Mouse (Mus musculus) hindbrain, postnatal 0 days (tissue): ENCODE results near the gene Pla2g1b. TPM values are rescaled to one million over a fixed set of nuclear protein-coding genes. Genes with fewer than 3 reads are reported as not detected.

Experiments used
- ATAC-seq: fragments of 200-750 bp; cut with Nextera tagmentation; 2 replicates; pipeline ENCODE4 v1.8.0; 2017; ENCODE audit warnings: mild to moderate bottlenecking, moderate TSS enrichment, moderate library complexity
- DNase-seq: peaks from one replicate; pipeline ENCODE4 v3.0.0-alpha.2; 2015; ENCODE audit warnings: low spot score
- H3K27ac ChIP-seq: fragments of 300-500 bp; sonication (generic); 2 replicates; pipeline ENCODE4 v1.5.1; 2014; ENCODE audit warnings: mild to moderate bottlenecking
- H3K27me3 ChIP-seq: fragments of 300-500 bp; sonication (generic); 2 replicates; pipeline ENCODE4 v1.6.1; 2014; ENCODE audit warnings: low read length, mixed read lengths; ENCODE audit not compliant: insufficient read depth
- H3K36me3 ChIP-seq: fragments of 300-500 bp; sonication (generic); 2 replicates; pipeline ENCODE4 v1.6.1; 2014; ENCODE audit warnings: low read length, mixed read lengths; ENCODE audit not compliant: insufficient read depth
- H3K4me1 ChIP-seq: fragments of 300-500 bp; sonication (generic); 2 replicates; pipeline ENCODE4 v1.6.1; 2014; ENCODE audit warnings: antibody characterized with exemption, low read length, mixed read lengths; ENCODE audit not compliant: insufficient read depth
- H3K4me2 ChIP-seq: fragments of 300-500 bp; sonication (generic); 2 replicates; pipeline ENCODE4 v1.6.1; 2014; ENCODE audit warnings: low read depth, mild to moderate bottlenecking, low read length, moderate library complexity, mixed read lengths
- H3K4me3 ChIP-seq: fragments of 300-500 bp; sonication (generic); 2 replicates; pipeline ENCODE4 v1.5.1; 2014; ENCODE audit warnings: low read length
- H3K9ac ChIP-seq: fragments of 300-500 bp; sonication (generic); replicated peaks from 2 replicates; pipeline ENCODE4 v1.6.1; 2014; ENCODE audit warnings: mild to moderate bottlenecking, low read length, moderate library complexity, mixed read lengths
- H3K9me3 ChIP-seq: fragments of 300-500 bp; sonication (generic); 2 replicates; pipeline ENCODE4 v1.6.1; 2016; ENCODE audit warnings: low read length, mixed read lengths
- CTCF ChIP-seq: IDR thresholded peaks from 2 replicates; pipeline ENCODE4 v1.5.1; 2016; ENCODE audit warnings: antibody characterized with exemption, control low read depth, low read depth
- WGBS: fragments of 180-500 bp; shearing (Covaris S2); extraction: QIAGEN DNeasy Blood & Tissue Kit; methylation state at CpG from one replicate; pipeline ENCODE4 v1.1.7; 2014; 5-methylcytosine and 5-hydroxymethylcytosine counted together
- polyA plus RNA-seq: library from polyadenylated mRNA; unstranded; fragments of >200 nt; fragmentation: Nextera tagmentation; extraction: Ambion mirVana; gene quantifications from 2 replicates; pipeline ENCODE4 v1.2.1, GENCODE M21; 2015
- total RNA-seq: library from RNA; depleted of rRNA; stranded (reverse); fragments of >200 nt; gene quantifications from 2 replicates; pipeline ENCODE4 v1.2.3, GENCODE M21; 2014; rRNA removed

Pla2g1b gene
- not detected in 2 replicates for total RNA-seq
- polyA plus RNA-seq = not detected in 2 replicates

DNA sequence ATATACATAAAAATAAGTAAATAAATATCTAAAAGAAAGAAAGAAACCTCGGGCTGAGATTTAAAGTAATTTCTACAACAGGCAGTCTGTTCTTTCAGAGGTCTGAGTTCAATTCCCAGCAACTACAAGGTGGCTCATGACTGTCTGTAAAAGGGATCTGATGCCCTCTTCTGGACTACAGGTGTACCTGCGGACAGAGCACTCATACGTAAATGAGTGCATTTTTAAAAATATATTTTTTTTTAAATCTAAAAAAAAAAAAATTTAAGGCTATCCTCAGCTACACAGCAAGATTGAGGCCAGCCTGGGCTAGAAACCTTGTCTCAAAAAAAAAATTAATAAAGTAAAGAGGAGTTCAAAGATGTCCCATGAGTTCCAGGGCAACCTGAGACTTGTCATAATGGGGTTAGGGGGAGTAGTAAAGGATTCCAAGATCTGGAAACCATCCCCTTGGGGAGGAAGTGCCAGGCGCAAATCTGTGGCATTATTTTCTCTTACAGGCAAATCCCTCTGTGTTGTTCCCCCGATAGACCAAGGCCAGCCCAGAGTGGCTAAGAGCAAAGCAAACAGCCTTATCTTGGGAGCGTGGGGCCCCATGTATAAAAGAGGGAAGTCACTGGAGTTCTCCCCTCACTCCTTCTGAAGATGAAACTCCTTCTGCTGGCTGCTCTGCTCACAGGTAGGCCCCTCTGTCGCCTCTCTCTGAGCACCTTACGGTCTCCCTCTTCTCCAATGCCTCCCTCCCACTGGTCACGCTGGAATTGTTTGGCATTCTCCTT, at the start of gene Pla2g1b:
Gene Pla2g1b, plus strand, starts transcription at position 621 of the 779 bp plus-strand sequence.
- no peak for DNase-seq
- H3K9ac ChIP-seq = no peak within 1 kb of the TSS

GRCm38 (mm10) chr5:115428831-115429358, 37.2 kb upstream of the Pla2g1b start:
- H3K27ac ChIP-seq = peak overlapping the region; percentile 84

More for the DNA sequence above, at the start of gene Pla2g1b:
- no peaks in the 10 kb centered on the region for H3K4me1 ChIP-seq
- H3K36me3 ChIP-seq = no peaks in the 10 kb centered on the region
- H3K4me2 ChIP-seq = no peak within 1 kb of the TSS
- 52% methylated on average over 9 of the region's 9 CpGs for WGBS
- no peak within 1 kb of the TSS for H3K27ac ChIP-seq
- peak; percentile 33 for TF ChIP-seq CTCF
- no peaks in the 10 kb centered on the region for H3K9me3 ChIP-seq
- H3K27me3 ChIP-seq = no peaks in the 10 kb centered on the region
- no peak within 1 kb of the TSS for H3K4me3 ChIP-seq
- ATAC-seq = no peak

GRCm38 (mm10) chr5:115429359-115430186, 36.5 kb upstream of the Pla2g1b start, which contains the start of gene Msi1:
Gene Msi1 (plus strand): TSS chr5:115429599.
- WGBS = 1% methylated on average over 38 of the region's 117 CpGs

More at GRCm38 (mm10) chr5:115428831-115429358, 37.2 kb upstream of the Pla2g1b start:
- peak overlapping the region; percentile 98 for H3K9ac ChIP-seq
- peaks cover 25% of the 10 kb centered on the region; the same call in 1 of the 2 replicates for H3K4me1 ChIP-seq
- no peak for ATAC-seq
- H3K9me3 ChIP-seq = no peaks in the 10 kb centered on the region
- peak overlapping the region; percentile 96 for H3K4me3 ChIP-seq
- 3% methylated on average over 20 of the region's 20 CpGs for WGBS
- no peaks in the 10 kb centered on the region for H3K36me3 ChIP-seq
- peak; percentile 17 for DNase-seq
- H3K27me3 ChIP-seq = no peaks in the 10 kb centered on the region
- no peak for TF ChIP-seq CTCF
- H3K4me2 ChIP-seq = peak overlapping the region; percentile 95

GRCm38 (mm10) chr5:115430187-115430960, 35.7 kb upstream of the Pla2g1b start:
- peak overlapping the region; percentile 96 for H3K4me3 ChIP-seq
- H3K27ac ChIP-seq = peak overlapping the region; percentile 84
- H3K4me1 ChIP-seq = peaks cover 38% of the 10 kb centered on the region
- under 1% methylated on average over 54 of the region's 73 CpGs for WGBS
- H3K4me2 ChIP-seq = peak overlapping the region; percentile 95
- no peaks in the 10 kb centered on the region for H3K27me3 ChIP-seq
- peak; percentile 6 for ATAC-seq
- peak overlapping the region; percentile 98 for H3K9ac ChIP-seq
- DNase-seq = peak; percentile 23
- no peaks in the 10 kb centered on the region for H3K36me3 ChIP-seq
- no peaks in the 10 kb centered on the region for H3K9me3 ChIP-seq
- TF ChIP-seq CTCF = no peak

More at GRCm38 (mm10) chr5:115429359-115430186, 36.5 kb upstream of the Pla2g1b start, which contains the start of gene Msi1:
- Histone ChIP-seq H3K9me3 (no peaks in the 10 kb centered on the region), H3K36me3 (no peaks in the 10 kb centered on the region), H3K4me1 (peaks cover 30% of the 10 kb centered on the region), H3K4me2 (peak within 1 kb of the TSS; percentile 95), H3K27ac (peak within 1 kb of the TSS; percentile 84), H3K4me3 (peak within 1 kb of the TSS; percentile 96), H3K27me3 (no peaks in the 10 kb centered on the region), H3K9ac (peak within 1 kb of the TSS; percentile 98)
- ATAC-seq (peak; percentile 60), DNase-seq (peak; percentile 72)
- no peak for TF ChIP-seq CTCF

DNA sequence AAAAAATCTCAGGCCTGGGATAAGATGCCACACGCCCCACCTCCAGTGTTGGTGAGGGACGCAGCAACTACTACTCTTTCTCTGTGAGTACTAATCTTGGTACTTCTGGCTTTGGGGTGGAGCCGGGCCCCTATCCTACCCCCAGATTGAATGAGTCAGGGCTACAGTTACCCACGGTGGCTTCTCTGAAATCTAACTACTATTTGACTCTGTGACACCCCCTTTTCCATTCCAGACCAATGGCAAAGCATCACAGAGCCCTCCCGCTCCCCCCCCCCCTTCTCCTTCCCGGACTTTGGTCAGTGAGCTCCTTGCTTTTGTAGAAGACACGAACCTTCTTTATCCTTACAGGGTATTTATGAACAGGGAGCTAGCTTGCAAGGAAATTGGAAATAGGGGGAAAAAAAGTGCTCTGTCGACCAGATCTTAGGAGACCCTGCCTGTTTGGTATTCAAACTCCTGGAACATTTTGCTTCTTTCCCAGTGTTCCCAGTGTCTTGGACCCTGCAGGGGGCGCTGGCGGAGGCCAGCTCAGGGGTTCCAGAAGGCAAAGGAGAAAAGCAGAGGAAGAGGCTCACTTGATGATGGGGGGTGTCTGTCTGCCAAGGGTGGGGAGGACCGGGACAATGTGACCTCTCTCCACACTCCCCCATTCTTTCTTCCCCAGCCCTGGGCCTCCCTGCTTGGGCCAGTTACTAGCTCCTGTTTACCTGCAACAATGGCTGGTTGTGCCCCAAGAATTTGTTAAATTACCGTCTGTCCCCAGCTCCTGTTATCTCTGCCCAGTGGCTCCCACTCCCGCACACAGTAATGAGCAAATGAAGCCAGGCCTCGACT, 34.8 kb upstream of the Pla2g1b start:
- H3K4me2 ChIP-seq = peak overlapping the region; percentile 95
- WGBS = 4% methylated on average over 14 of the region's 14 CpGs
- ATAC-seq (0 out of 2 replicates have a peak, but pooled peaks have one; percentile 13), DNase-seq (peak; percentile 76)
- H3K27ac ChIP-seq = peak overlapping the region; percentile 84
- H3K9me3 ChIP-seq = no peaks in the 10 kb centered on the region
- H3K4me1 ChIP-seq = peaks cover 48% of the 10 kb centered on the region
- peak overlapping the region; percentile 98 for H3K9ac ChIP-seq
- peak overlapping the region; percentile 96 for H3K4me3 ChIP-seq
- H3K36me3 ChIP-seq = no peaks in the 10 kb centered on the region
- H3K27me3 ChIP-seq = no peaks in the 10 kb centered on the region
- peak; percentile 69 for TF ChIP-seq CTCF
